Mouse (Mus musculus): Measurements from ENCODE around the gene St6galnac1. TPM values are rescaled to one million over a fixed set of nuclear protein-coding genes. Genes with fewer than 3 reads are reported as not detected.
"Not testable (repeated sequence)": the region's sequence is repeated elsewhere in the genome, so short reads cannot be mapped to it uniquely, and the experiment has no call there.

Gene St6galnac1
- polyA plus RNA-seq, 1 experiment from 2014 or later: not detected

DNA sequence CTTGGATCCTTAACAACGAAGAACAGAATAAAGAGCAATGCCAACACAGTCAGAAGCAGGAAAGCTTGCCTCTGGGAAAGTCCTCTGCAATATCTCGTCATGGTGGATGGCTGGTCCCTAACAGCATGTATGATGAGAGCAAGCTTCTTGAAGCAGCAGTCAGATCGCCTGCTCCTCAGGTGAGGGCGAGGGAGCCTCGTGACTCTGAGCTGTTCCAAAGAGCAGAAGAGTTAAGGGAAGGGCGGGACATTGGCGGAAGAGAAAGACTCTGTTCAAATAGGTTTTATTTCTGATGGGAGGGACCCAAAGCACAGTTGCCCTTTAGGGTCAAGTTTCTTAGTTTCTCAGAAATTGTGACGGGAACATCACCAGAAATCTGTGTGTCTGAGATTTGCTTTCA lies 25.6 kb downstream of the St6galnac1 start:
- H3K36me3 ChIP-seq: no peaks in the 10 kb centered on the region
- WGBS: 81% methylated on average over 8 of the region's 8 CpGs
- no peaks in the 10 kb centered on the region for H3K27me3 ChIP-seq
- no peak overlapping the region for H3K4me2 ChIP-seq (replicated peaks)
- no peak for ATAC-seq (ENCODE audit: low FRiP score)
- no peak overlapping the region for H3K4me3 ChIP-seq
- no peak overlapping the region for H3K9ac ChIP-seq
- no peaks in the 10 kb centered on the region for H3K4me1 ChIP-seq
- H3K9me3 ChIP-seq (replicated peaks): no peaks in the 10 kb centered on the region
- no peak overlapping the region for H3K27ac ChIP-seq

GRCm38 (mm10) chr11:116748692-116749091 lies 26.6 kb downstream of the St6galnac1 start:
- H3K27me3 ChIP-seq; H3K4me3 ChIP-seq; ATAC-seq (ENCODE audit: low FRiP score); H3K4me1 ChIP-seq; H3K4me2 ChIP-seq (replicated peaks); H3K36me3 ChIP-seq; H3K9ac ChIP-seq; H3K27ac ChIP-seq; H3K9me3 ChIP-seq (replicated peaks): not testable (repeated sequence)
- WGBS: 86% methylated on average over 2 of the region's 2 CpGs

DNA sequence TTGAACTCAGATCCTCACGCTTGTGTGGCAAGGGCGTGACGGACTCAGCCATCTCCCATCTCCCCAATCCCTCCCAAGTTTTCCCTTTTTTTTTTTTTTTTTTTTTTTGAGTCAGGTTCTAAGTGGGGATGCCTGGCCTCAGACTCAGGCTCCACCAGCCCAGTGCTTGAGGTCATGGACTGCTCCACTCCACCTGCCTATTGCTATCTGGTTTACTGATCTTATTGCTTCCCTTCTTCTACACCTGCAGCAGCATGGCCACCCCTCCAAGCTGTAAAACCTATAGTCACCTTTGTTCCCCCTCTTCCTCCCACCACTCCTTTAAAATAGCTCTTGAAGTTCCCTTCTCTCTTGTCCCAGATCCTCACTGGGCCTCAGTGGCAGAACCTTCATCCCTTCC lies 28.5 kb downstream of the St6galnac1 start:
- H3K9ac ChIP-seq; H3K27me3 ChIP-seq; H3K4me2 ChIP-seq (replicated peaks); H3K4me1 ChIP-seq; H3K4me3 ChIP-seq; H3K27ac ChIP-seq; H3K9me3 ChIP-seq (replicated peaks); H3K36me3 ChIP-seq; ATAC-seq (ENCODE audit: low FRiP score): not testable (repeated sequence)
- WGBS: 92% methylated on average over 3 of the region's 3 CpGs

GRCm38 (mm10) chr11:116745457-116745856 lies 29.9 kb downstream of the St6galnac1 start:
- H3K27me3 ChIP-seq; H3K9me3 ChIP-seq (replicated peaks); H3K36me3 ChIP-seq; H3K27ac ChIP-seq; H3K4me1 ChIP-seq; H3K4me3 ChIP-seq; H3K4me2 ChIP-seq (replicated peaks); H3K9ac ChIP-seq; ATAC-seq (ENCODE audit: low FRiP score): not testable (repeated sequence)
- WGBS: 75% methylated on average over 2 of the region's 2 CpGs

GRCm38 (mm10) chr11:116738411-116738810 lies 36.9 kb downstream of the St6galnac1 start:
- no peaks in the 10 kb centered on the region for H3K4me1 ChIP-seq
- H3K27ac ChIP-seq: no peak overlapping the region
- H3K27me3 ChIP-seq: no peaks in the 10 kb centered on the region
- no peaks in the 10 kb centered on the region for H3K36me3 ChIP-seq
- H3K4me3 ChIP-seq: no peak overlapping the region
- 49% methylated on average over 11 of the region's 11 CpGs for WGBS
- no peak for ATAC-seq (ENCODE audit: low FRiP score)
- H3K9me3 ChIP-seq (replicated peaks): 0 out of 2 replicates have a peak, but pooled peaks cover 5% of the 10 kb centered on the region
- no peak overlapping the region for H3K4me2 ChIP-seq (replicated peaks)
- no peak overlapping the region for H3K9ac ChIP-seq

DNA sequence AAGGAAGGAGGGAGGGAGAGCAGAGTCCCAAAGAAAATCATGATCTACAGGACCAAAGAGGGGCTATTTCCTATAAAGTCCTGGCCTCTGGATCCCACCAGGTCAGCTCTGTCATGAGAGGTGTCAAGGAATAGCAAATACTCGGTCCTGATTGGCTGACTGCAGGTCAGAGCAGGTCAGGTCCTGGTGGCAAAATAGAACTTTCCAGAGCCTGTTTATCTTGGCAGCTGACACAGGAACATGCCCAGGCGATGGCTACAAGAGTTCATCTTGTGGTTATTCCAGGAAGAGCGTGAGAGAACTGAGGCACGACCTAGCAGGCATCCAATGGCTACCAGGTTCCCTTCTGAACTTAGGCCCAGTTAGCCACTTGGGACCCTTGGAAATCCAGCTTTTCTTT lies 42.8 kb downstream of the St6galnac1 start:
- Histone ChIP-seq H3K4me2 (replicated peaks) (no peak overlapping the region), H3K27me3 (no peaks in the 10 kb centered on the region), H3K4me1 (no peaks in the 10 kb centered on the region), H3K9ac (no peak overlapping the region), H3K36me3 (no peaks in the 10 kb centered on the region), H3K9me3 (replicated peaks) (0 out of 2 replicates have a peak, but pooled peaks cover 5% of the 10 kb centered on the region), H3K27ac (no peak overlapping the region), H3K4me3 (no peak overlapping the region)
- 88% methylated on average over 4 of the region's 4 CpGs for WGBS
- no peak for ATAC-seq (ENCODE audit: low FRiP score)

DNA sequence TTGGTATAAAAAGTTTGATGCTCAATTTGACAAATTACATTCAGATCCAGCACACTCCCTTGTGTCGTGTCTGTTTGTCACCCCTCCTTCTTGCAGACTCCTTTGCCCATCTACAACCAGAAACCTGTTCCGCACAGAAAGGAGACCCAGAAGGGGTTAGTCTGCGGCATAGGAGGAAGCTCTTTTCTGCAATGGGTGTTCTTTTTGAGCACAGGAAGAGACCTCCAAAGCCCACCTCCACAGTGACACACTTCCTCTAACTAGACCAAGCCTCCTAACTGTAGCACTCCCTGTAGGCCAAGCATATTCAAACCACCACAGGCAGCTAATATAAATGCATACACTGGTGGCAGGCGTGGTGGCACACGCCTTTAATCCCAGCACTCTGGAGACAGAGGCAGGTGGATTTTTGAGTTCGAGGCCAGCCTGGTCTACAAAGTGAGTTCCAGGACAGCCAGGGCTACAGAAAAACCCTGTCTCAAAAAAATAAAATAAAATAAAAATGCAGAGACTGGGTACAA lies 44.2 kb downstream of the St6galnac1 start:
- not testable (repeated sequence) for ATAC-seq (ENCODE audit: low FRiP score); H3K9ac ChIP-seq; H3K4me3 ChIP-seq; H3K4me1 ChIP-seq; H3K9me3 ChIP-seq (replicated peaks); H3K27ac ChIP-seq; H3K36me3 ChIP-seq; H3K27me3 ChIP-seq; H3K4me2 ChIP-seq (replicated peaks)
- WGBS: 94% methylated on average over 6 of the region's 6 CpGs

DNA sequence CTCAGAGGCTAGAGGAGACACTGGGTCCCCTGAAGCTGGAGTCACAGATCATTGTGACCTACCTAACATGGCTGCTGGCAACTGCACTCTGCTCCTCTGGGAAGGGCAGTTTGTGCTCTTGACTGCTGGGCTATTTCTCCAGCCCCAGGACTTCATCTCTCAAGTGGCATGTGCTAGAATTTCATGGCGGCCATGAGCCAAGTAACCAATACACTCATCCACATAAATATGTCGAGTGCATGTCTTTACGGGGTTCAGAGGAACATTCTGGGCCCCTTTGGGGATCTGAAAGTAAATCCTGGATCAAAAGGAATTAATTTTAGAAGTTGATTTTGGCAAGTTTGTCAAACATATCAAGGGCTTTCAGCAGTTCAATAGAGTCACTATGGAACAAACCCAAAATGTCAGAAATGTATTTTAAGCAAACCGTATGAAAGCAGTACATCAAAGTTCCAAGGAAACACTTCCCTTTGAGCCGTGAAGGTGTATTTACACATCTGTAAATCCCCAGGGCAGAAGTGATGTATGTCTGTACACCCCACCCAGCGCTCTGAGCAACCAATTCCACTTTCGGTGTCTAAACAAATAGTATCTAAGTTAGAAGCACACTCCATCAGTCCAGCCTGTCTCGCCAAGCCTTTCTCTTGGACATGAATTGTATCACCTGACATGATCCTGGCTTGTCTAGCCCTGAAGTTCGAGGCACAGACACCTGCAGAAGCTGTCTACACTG lies 45.9 kb downstream of the St6galnac1 start:
- Histone ChIP-seq H3K27ac (no peak overlapping the region), H3K4me3 (no peak overlapping the region), H3K9me3 (replicated peaks) (no peaks in the 10 kb centered on the region), H3K27me3 (no peaks in the 10 kb centered on the region), H3K9ac (no peak overlapping the region), H3K4me2 (replicated peaks) (no peak overlapping the region), H3K36me3 (no peaks in the 10 kb centered on the region), H3K4me1 (peaks cover 6% of the 10 kb centered on the region; the same call in 1 of the 2 replicates)
- 88% methylated on average over 9 of the region's 9 CpGs for WGBS
- no peak for ATAC-seq (ENCODE audit: low FRiP score)

DNA sequence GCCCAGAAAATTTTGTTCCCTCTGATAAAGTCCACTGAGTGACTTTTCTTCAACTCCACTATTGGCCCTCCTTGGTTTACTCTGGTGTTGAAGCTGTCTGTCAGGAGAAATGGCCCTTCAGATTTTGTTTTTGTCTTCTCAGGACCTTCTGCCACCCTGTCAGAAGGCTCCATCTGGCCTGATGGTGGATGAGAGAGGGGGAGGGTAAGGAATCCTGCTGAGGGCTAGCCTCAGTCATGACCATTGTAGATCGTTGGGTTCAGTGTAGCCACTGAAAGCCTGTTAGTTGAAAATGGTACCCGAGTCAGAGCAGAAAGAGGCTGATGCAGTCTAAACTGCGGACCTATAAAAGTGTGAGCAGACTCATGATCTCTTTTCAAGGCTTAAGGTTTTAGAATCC lies 49.2 kb downstream of the St6galnac1 start:
- no peak overlapping the region for H3K9ac ChIP-seq
- WGBS: 77% methylated on average over 3 of the region's 3 CpGs
- peaks cover 9% of the 10 kb centered on the region; the same call in 1 of the 2 replicates for H3K4me1 ChIP-seq
- no peak overlapping the region for H3K27ac ChIP-seq
- ATAC-seq (ENCODE audit: low FRiP score): no peak
- H3K4me2 ChIP-seq (replicated peaks): no peak overlapping the region
- no peaks in the 10 kb centered on the region for H3K36me3 ChIP-seq
- no peak overlapping the region for H3K4me3 ChIP-seq
- no peaks in the 10 kb centered on the region for H3K27me3 ChIP-seq
- no peaks in the 10 kb centered on the region for H3K9me3 ChIP-seq (replicated peaks)

- Histone ChIP-seq H3K9ac (no peak overlapping the region), H3K36me3 (no peaks in the 10 kb centered on the region), H3K4me2 (replicated peaks) (peak overlapping the region; percentile 40), H3K4me3 (peak overlapping the region; percentile 12), H3K27ac (no peak overlapping the region), H3K4me1 (peaks cover 9% of the 10 kb centered on the region; the same call in 1 of the 2 replicates), H3K27me3 (no peaks in the 10 kb centered on the region), H3K9me3 (replicated peaks) (peaks cover 4% of the 10 kb centered on the region; the same call in 1 of the 2 replicates)
- ATAC-seq (ENCODE audit: low FRiP score): 0 out of 2 replicates have a peak, but pooled peaks have one; percentile 64
- 38% methylated on average over 27 of the region's 27 CpGs for WGBS
Measured at GRCm38 (mm10) chr11:116725031-116725948, 50.0 kb downstream of the St6galnac1 start.

GRCm38 (mm10) chr11:116723064-116723463 lies 52.2 kb downstream of the St6galnac1 start:
- Histone ChIP-seq H3K9ac (no peak overlapping the region), H3K27me3 (no peaks in the 10 kb centered on the region), H3K4me2 (replicated peaks) (no peak overlapping the region), H3K4me1 (peaks cover 9% of the 10 kb centered on the region; the same call in 1 of the 2 replicates), H3K4me3 (no peak overlapping the region), H3K9me3 (replicated peaks) (peaks cover 11% of the 10 kb centered on the region; the same call in 1 of the 2 replicates), H3K36me3 (no peaks in the 10 kb centered on the region), H3K27ac (no peak overlapping the region)
- ATAC-seq (ENCODE audit: low FRiP score): no peak
- 90% methylated on average over 5 of the region's 5 CpGs for WGBS

- peaks cover 13% of the 10 kb centered on the region; the same call in 1 of the 2 replicates for H3K9me3 ChIP-seq (replicated peaks)
- H3K4me1 ChIP-seq: peaks cover 9% of the 10 kb centered on the region; the same call in 1 of the 2 replicates
- no peak overlapping the region for H3K9ac ChIP-seq
- H3K27me3 ChIP-seq: no peaks in the 10 kb centered on the region
- 76% methylated on average over 9 of the region's 9 CpGs for WGBS
- H3K27ac ChIP-seq: no peak overlapping the region
- H3K36me3 ChIP-seq: no peaks in the 10 kb centered on the region
- no peak for ATAC-seq (ENCODE audit: low FRiP score)
- no peak overlapping the region for H3K4me3 ChIP-seq
- H3K4me2 ChIP-seq (replicated peaks): no peak overlapping the region
Measured at GRCm38 (mm10) chr11:116721548-116722271, 53.6 kb downstream of the St6galnac1 start.

All from hindbrain, embryonic 12.5 days (tissue).